Mouse (Mus musculus): ENCODE measurements around the gene Mob3c.

Gene Mob3c

DNA sequence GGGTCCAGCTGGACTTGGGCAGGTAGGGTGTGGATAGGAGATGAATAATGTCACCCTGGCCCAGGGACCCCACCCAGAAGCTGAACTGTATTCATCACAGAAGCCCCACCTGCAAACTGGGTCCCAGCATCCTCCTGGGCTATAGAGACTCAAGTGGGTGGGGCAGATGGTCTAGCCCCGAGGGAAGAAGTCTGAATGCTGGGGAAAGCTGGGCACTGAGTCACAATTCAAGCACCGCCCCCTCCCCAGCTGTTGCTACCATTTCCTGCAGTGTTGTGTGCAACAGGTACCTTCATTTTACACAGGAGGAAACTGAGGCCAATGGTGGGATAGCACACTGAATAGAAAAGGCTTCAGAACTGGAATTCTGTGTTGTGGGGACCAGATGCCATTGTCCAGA, 4.1 kb downstream of the Mob3c start:
- no peak for DNase-seq (ENCODE audit: extremely low read depth, low read depth, low spot score)

DNA sequence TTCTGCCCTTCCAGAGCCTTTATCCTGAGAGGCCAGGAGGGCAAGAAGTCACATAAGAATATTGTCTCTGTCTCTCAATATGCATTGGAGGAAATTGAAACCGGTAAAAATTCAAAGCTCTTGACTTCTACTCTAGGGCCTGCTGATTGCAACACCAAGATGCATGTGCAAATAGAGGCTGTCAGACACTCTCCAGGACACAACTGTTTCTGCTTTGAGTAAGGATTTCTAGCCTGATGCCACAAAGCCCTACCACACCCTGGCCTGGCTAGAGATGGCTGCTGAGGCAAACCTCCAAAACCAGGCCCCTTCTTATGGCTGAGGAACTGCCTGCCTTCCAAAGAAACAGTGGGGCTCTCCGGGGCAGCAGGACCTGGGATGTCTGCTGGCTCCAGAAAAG, 7.7 kb downstream of the Mob3c start:
- DNase-seq (ENCODE audit: extremely low read depth, low read depth, low spot score): no peak

DNA sequence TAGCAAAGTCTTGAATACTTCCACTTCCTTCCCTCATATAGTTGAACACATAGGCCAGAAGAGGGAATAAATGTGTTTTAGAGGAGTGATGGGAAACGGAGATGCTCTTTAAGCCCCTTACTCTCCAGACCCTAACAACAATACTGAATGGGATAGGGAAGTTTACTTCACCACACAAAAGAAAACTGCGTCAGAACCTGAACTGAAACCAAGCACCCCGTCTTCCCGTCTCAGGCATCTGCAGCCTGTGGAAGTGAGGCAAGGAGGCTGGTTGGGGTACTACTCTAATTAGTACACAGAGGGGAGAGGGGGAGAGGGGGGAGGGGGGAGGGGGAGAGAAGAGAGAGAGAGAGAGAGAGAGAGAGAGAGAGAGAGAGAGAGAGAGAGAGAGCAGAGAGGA, 10.3 kb downstream of the Mob3c start:
- DNase-seq (ENCODE audit: extremely low read depth, low read depth, low spot score): no peak

DNA sequence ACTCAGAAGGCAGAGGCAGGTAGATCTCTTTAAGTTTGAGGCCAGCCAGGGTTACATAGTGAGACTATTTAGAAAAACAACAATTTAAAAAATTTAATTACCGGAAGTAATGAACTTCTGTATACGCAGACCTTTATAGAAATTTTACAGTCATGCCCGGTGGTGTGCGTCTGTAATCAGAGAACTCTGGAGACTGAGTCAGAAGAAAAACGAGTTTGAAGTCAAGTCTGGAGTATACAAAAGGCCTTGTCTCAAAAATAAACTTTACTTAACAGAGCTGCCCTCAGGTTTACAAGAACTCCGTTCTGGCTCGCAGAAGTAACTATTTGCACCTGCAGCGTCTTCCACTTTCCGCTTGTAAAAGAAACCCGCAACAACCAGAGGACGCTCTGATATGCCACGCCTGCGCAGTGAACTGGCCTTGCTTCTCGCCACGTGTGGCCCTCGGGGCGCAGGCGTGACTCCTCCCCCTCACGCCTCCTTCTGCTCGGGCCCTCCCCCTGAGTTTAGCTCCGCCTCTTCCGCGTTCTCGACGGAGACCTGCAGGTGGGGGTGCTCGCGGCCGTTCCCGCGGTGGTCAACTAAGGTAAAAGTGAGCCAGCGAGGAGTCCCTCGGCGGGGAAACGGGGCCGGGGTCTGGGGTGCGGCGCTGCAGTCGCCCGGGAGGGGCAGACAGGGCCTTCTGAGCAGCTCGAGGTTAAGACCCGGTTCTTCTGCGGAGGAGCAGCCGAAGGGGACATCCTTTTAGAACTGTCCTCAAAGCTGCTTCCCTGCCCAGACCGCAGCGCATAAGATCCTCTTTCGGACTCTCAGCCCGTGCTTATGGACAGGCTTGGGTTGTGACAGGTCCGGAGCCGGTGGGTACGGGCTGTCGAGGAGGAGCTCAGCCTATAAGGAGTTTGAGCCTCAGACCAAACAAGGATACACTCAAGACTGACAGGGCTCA, 11.1 kb downstream of the Mob3c start, which contains the start of gene Mknk1:
Mknk1 (plus strand) TSS at position 503 of the 946 bp plus-strand sequence.
- no peak for DNase-seq (ENCODE audit: extremely low read depth, low read depth, low spot score)

DNA sequence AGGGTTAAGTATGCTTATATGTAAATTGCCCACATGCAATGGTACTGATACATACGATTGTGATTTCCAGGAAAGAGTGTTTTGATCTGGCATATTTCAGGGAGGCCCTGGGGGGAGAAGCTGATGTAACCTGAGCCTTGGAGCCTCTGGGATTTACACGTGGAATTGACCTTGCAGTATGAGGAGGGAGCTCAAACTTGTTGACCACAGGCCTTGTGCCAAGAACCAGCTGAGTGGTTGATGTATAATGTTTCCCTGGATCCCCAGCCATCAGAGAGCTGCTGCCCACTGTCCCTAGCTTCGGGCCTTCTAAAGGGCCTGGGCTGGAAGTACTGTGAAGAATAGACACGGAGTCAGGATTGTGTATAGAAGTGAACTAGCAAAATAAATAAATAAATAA, 12.1 kb downstream of the Mob3c start:
- DNase-seq (ENCODE audit: extremely low read depth, low read depth, low spot score): no peak

DNA sequence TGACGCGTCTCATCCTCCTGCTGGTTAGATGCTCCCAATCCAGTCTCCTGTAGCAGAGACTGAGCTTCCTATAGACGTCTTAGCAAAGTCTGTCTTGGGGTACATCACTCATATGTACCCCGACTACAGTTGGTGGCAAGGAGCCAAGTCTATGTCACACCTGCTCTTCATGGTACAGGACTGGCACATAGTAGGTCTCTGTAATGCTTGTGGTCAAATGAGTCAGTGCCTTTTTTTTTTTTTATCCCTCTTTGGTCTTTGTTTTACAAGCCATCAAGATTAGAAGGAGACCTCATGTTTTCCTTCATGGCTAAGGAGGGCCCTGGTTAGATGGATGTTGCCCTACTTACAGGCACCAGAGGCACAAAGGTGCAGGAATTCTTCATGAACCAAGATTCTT, 12.9 kb downstream of the Mob3c start:
- no peak for DNase-seq (ENCODE audit: extremely low read depth, low read depth, low spot score)

DNA sequence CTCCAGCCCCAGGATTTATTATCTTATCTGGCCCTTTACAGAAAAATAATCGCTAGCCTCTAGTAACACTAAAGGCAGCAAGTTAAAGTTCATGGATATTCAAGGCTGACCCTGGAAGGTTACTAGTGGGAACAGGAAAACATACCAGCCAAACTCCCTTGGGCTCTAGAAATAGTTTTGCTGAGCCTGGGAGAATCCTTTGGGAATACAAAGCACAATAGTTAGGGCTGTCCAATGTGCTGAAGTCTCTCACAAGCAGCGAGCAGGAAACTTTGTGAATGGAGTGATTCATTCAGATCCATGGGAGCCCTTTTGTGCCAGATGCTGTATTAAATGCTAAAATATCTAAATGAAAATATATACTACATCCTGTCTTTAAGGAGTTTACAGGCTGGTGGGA, 18.8 kb downstream of the Mob3c start:
- no peak for DNase-seq (ENCODE audit: extremely low read depth, low read depth, low spot score)

DNA sequence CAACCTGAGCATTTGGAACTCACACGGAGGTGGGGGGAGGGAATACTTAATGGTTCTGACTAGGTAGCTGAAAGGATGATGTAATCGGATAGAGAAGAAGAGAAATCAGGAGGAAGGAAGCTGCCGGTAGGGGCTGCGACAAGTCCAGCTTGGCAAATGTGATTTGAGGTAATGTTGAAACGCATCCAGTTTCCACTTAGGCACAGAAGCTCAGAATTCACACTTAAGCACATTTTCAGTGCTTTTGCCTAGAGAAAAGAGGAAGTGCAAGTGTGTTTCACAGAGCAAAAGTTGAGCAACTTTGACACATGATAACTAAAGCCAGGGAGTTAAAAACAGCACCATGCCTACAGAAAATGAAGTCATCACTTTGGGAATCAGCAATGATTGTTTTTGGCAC, 19.5 kb downstream of the Mob3c start:
- DNase-seq (ENCODE audit: extremely low read depth, low read depth, low spot score): no peak

DNA sequence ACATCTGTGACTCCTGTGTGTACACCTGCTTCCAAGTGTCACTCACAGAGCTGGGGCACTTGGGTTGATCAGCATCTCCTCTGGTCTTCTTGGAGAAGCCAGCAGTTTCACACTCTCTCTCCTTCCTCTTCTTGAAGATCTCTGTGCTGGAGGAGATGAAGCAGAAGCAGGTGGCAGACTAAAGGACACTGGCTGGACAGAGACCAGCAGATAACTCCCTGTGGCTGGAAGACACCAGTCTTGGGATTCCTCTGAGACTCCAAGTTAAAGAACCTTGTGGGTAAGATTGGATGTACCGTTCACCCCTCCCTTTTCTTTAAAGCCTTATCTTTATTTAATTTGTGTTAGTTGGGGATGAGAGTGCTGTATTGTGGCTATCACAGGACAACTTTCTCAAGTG, 20.2 kb downstream of the Mob3c start:
- DNase-seq (ENCODE audit: extremely low read depth, low read depth, low spot score): no peak

DNA sequence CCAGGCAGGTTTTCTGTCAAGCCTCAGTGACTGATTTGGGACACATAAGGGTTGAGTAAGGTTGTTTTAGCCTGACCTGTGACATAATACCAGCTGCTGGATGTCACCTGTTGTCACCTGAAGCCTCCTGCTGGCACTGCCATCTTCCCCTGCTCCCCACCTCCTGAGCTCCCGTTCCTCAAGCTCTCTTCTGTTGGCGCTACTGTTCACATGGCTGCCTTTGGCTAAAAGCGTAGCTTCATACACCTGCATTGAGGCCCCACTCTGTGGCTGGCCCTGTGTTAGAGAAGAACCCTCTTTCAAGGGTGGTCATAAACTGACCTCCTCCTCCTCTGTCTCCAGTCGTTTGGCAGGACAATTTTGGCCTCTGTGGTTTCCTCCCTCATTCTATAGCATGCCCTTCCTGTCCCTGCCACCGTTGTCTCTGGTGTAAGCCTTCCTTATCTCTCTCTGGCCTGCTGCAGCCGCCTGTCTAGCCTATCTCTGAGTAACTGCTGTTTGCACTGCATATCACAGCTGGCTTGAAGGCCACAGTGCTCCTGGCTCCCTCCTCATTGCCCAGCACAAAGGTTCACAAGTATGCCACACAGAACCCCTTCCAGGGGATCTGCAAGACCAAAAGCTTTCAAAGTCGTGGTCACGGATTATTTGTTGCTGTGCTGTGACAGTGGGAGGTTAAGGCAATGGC, 21.2 kb downstream of the Mob3c start:
- no peak for DNase-seq (ENCODE audit: extremely low read depth, low read depth, low spot score)

DNA sequence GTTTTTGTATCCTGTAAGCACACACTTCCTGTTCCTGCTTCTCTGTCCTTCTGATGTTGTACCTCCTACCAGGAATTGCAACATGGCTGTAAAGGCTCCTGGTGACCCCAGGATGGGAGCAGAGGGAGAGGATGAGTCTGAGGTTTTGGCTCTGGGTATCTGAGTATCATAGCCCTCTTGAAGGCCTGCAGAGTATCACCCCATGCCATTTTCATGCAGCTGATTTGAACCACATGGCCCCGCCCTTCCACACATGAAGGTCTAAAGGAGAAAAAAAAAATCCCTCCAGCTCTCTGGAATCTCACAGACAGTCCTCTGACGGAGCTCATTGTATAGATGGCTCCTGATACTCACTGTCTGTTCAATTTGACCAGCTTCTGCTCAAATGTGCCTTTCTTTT, 22.2 kb downstream of the Mob3c start:
- no peak for DNase-seq (ENCODE audit: extremely low read depth, low read depth, low spot score)

DNA sequence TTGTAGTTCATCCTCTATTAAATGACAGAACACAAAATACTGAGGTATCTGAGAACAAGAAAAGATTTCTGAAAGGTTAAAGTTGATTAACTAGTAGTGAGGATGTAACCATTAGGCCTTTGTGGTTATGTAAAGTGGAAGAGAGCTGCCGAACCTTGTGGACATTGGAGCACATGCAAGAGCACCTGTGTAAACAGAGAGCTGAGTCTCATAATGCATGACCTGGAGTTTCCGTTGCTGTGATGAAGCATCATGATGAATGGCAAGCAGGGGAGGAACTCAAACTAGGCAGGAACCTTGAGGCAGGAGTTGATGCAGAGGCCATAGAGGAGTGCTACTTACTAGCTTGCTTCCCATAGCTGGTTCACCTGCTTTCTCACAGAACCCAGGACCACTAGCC, 22.7 kb downstream of the Mob3c start:
- DNase-seq (ENCODE audit: extremely low read depth, low read depth, low spot score): no peak

DNA sequence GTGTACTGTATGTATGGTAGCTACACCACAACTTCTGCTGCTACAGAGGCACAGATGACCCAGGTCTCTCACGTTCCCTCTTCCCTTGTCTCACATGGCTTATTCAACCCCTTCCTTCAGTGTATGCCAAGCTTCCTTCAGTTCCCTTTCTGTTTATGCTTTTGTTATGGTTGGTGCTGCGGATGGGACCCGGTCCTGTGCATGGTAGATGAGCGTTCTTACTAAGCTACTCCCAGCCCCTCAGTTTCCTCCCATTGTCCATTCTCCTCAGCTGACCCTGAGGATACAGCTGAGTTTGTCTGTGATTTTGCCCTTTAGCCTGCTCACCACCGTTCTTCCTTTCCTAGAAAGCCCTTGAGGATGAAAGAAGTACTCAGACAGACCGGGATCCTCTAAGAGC, 23.7 kb downstream of the Mob3c start:
- DNase-seq (ENCODE audit: extremely low read depth, low read depth, low spot score): no peak

DNA sequence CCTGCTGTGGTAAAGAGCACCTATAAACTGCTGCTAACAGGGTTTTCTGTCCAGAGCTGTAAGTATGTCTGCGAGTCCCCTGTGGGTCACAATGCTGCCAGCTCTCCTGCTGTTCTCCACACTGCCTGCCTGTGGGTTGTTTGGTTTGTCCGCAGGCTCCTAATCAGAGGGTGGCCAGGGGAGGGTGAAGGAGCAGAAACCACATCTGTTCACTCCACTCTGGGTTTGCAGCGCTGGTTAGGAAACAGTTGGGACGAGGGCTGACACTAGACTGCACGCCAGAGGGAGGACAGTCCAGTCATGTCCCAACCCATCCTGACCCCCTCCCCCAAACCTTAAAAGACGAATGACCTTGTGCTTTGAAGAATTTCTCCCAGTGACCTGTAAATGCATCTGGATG, 27.2 kb downstream of the Mob3c start:
- no peak for DNase-seq (ENCODE audit: extremely low read depth, low read depth, low spot score)

DNA sequence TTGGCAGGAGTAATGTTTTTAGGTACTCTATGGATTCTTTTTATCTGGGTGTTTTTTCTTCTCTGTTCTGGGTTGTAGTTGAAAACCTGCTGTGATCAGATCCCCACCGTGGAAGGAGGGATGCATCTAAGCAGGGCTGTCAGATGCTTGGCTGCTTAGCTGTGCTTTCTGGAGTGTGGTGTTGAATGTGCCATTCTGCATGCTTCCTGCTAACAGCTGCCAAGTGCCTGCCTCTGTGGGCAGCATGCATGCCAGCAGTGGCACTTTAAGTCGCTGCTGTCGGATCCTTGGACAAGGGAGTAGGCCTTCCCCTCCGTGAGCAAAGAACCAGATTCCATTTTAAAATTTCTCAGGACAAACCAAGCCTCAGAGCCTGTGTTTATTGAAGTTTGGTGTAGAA, 27.7 kb downstream of the Mob3c start:
- no peak for DNase-seq (ENCODE audit: extremely low read depth, low read depth, low spot score)

DNA sequence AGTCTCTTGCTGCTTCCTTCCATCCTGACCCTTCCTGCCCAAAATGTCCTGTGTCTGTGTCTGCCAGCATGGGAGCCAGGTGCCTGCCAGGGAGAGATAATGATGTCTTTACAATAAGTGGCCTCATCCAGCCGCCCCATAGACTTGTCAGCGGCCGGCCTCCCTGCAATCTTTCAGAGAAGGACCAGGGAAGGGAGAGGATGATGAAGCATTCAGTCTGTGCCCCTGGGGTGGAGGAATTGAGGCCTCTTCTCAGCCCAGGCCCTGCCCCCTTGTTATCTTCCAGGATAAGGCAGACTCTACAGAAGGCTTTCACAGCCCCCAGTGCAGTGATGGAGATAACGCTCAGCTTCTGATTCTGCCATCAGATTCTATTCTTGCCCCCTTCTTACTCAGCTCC, 28.4 kb downstream of the Mob3c start:
- DNase-seq (ENCODE audit: extremely low read depth, low read depth, low spot score): no peak

DNA sequence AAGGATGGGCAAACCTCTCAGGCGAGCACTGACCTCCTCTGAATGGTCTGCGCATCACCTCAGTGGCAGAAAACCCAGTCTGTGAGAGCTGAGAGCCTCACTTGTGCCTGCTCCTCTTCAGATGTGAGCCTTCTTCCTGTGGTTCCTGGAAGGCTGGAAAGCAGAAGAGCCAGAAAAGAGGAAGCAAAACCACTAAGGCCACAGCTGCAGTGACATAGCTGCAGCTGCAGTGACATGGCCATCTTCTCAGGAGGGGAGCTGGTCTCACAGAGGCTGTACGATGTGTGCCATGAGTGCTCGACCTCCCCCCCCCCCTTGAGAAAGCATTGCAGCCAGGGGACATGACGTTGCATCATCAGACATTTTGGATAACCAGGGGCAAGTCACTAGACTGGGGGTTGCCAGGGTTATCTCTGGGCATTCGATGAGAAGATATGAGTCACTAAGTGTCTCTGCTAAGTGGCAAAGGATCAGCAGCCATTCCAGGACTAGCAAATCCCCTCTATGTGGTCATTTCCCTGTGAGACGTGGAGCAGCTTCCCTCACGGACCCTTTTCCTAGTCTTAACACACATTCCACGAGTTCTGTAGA, 29.5 kb downstream of the Mob3c start:
- DNase-seq (ENCODE audit: extremely low read depth, low read depth, low spot score): no peak

DNA sequence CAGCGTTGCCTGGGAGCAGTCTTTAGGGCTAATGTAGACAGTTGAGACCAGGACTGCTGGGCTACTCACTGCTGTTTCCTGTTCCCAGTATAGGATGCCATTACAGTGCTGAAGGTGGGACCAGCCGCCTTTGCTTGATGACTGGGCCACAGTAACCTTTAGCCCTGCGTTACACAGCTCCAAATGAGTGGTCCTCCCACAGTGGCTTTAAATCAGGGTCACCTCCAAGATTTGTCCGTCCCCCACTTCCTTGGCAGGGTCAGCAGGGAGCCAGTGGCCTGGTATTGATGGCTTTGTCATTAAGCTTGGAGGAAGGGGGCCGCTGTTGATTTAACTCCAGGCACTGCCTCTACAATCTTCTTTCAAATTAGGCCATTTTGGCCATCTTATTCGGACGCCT, 35.5 kb downstream of the Mob3c start:
- no peak for DNase-seq (ENCODE audit: extremely low read depth, low read depth, low spot score)

DNA sequence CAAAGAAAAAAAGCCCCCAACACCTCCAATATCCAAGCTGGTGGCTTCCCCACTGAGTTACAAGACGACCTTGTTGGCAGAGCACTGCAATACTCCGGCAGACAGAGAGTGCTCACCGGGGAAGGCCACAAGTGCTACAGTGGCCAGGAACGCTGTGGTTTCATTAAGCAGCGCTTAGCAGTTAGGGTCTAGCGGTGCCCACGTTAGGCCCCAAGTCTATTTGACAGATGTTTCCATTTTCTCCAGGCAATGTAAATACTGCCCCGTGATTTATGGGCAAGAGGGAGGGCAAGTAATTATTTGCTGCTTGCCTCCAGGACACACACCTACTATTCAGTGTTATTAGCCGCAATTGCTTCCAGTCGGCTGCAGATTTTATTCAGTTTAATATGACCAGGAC, 36.0 kb downstream of the Mob3c start:
- no peak for DNase-seq (ENCODE audit: extremely low read depth, low read depth, low spot score)

DNA sequence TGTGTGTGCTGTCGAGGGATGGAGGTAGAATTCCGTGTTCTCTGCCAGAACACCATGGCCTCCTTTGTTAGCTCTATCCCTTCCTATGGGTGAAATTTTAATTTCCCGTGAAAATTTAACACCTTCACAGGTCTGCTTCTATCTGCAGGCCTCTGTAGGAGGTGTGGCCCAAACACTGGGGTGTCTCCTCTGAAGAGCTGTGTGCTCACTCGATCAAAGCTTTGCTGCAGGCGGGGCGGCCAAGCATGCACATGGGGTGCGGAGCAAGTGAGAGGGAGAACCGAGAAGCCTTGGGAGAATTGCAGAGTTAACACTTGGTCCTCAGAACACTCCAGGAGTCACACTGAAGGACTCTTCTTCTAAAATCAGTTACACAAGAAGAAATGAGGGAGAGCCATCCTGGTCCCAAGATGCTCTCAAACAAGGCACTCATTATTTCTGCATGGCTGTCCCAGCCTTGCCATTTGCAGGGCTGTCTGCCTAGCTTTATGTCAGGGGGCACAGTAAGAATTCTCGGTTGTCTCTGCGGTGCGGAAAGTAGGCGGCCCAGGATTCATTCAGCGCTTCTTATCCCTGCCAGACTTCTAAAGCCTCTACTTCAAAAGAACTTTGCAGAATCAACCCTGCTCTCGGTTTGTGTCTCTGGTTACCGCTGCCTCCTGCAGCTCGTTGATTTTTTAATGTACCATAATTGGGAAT, 41.8 kb downstream of the Mob3c start:
- no peak for DNase-seq (ENCODE audit: extremely low read depth, low read depth, low spot score)

DNA sequence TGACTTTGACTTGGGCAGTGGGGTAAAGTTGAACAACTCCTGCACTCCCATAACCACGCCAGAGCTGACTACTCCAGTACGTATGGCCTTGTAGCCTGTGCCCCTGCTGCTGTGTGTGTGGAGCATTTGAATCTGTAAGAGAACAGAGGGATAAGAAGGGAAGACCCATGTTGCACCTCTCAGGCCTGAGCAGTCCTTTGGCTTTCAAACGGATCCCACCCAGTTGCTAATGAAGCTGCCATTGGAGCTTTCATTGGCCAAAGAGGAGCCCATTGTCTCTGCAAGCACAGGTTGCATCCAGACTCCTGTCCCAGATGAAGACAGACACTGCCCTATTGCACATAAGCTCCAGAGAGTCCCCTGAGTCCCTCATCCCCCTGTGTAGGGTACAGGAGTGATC, 45.3 kb downstream of the Mob3c start:
- no peak for DNase-seq (ENCODE audit: extremely low read depth, low read depth, low spot score)
